Mouse (Mus musculus): ENCODE data around the gene Apoa2.
A peak's percentile ranks its signal among the peaks of the same experiment; 100 is the strongest.
"Not testable (repeated sequence)": the region's sequence is repeated elsewhere in the genome, so short reads cannot be mapped to it uniquely, and the experiment has no call there.

Apoa2 gene

DNA sequence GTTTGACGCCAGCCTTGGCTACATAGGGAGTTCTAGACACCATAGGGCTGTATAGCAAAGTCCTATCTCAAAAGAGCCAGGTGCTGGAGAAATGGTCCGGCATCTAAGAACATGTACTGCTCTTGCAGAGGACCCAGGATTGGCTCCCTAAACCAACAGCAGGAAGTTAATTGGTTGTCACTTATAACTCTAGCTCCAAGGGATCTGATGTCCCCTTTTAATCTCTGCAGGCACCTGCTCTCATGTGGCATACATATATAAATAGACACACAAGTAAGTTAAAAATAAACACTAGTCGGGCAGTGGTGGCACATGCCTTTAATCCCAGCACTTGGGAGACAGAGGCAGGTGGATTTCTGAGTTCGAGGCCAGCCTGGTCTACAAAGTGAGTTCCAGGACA, 10.9 kb downstream of the Apoa2 start:
- DNase-seq (ENCODE audit: low spot score) = no peak

- no peak for DNase-seq (ENCODE audit: low spot score)
These were observed 12.6 kb downstream of the Apoa2 start for GRCm38 (mm10) chr1:171237438-171237837.

DNA sequence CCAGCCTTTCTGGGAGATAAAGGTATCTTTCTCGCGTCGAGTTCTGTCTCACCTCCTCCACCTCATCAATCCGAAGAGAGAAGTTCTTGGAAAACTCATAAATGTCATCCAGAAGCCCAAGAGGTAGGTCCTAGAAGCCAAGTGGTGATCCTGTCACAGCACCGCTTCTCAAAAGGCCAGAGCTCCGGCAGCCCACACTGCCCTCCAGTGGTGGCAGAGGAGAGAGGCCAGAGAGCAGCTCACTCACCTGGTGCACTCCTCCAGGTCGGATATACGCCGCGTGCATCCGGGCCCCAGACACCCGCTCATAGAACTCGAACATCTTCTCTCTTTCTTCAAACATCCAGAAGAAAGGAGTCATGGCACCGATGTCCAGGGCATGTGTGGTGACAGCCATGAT, 13.6 kb downstream of the Apoa2 start:
- peak; percentile 63 for DNase-seq (ENCODE audit: low spot score)

GRCm38 (mm10) chr1:171239992-171240744, 15.3 kb downstream of the Apoa2 start:
- no peak for DNase-seq (ENCODE audit: low spot score)

DNA sequence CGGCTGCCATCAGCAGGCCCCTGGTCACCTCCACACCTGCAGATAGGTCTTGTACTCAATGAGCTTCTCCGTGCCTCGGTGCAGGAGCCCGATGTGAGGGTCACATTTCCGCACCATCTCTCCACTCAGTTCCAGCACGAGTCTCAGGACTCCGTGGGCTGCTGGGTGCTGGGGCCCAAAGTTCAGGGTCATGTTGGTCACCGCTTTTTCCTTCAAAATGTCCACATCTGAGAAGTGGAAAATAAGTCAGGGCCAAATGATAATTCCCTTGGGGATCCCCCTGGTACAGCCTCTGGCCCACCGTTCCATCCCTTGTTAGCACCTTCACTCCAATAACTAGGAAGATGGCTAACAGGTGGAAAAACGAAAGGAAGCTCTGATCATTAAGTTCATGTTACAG, 16.1 kb downstream of the Apoa2 start:
- DNase-seq (ENCODE audit: low spot score) = no peak

- not testable (repeated sequence) for DNase-seq (ENCODE audit: low spot score)
These were observed 17.1 kb downstream of the Apoa2 start for GRCm38 (mm10) chr1:171241952-171242351.

- no peak for DNase-seq (ENCODE audit: low spot score)
These were observed 20.5 kb downstream of the Apoa2 start for GRCm38 (mm10) chr1:171245353-171245752.

- DNase-seq (ENCODE audit: low spot score) = peak; percentile 96
These were observed 22.0 kb downstream of the Apoa2 start for GRCm38 (mm10) chr1:171246709-171247452.

DNA sequence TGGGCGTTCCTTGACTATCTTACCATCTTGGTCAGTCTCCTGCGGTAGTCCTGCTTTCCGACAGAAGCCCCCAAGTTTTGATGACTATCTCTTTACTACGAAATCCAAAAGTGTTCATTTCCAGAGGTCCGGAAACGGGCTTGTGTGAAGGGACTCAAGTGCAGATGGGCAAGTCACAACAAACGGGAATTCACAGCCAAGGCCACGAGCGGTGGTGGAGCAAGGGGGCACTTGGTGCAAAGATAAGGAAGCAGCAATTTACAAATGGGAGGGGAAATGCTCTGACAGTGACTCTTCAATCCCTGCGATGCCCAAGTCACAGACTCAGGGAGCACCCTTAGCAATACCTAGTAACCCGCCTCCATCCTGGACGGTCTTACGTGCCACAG, 22.6 kb downstream of the Apoa2 start:
- DNase-seq (ENCODE audit: low spot score) = no peak

DNA sequence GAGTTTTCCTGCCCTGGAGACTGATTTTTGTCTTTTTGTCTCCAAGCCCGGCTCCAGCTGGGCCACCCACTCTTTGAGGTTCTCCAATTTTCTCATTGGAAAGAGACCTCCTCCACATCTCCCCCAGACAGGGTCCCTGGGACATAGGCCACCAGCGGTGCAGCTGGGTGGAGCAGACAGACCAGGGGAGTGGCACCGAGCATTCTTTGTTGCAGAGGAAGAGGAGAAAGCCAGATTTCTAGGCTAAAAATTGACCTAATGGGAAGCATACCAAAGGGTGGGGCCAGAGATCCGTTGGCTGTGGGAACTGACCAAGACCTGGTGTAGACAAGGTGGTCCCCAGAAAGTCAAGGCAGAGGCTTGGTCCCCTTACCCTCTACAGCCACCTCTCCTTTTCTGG, 23.1 kb downstream of the Apoa2 start:
- no peak for DNase-seq (ENCODE audit: low spot score)

DNA sequence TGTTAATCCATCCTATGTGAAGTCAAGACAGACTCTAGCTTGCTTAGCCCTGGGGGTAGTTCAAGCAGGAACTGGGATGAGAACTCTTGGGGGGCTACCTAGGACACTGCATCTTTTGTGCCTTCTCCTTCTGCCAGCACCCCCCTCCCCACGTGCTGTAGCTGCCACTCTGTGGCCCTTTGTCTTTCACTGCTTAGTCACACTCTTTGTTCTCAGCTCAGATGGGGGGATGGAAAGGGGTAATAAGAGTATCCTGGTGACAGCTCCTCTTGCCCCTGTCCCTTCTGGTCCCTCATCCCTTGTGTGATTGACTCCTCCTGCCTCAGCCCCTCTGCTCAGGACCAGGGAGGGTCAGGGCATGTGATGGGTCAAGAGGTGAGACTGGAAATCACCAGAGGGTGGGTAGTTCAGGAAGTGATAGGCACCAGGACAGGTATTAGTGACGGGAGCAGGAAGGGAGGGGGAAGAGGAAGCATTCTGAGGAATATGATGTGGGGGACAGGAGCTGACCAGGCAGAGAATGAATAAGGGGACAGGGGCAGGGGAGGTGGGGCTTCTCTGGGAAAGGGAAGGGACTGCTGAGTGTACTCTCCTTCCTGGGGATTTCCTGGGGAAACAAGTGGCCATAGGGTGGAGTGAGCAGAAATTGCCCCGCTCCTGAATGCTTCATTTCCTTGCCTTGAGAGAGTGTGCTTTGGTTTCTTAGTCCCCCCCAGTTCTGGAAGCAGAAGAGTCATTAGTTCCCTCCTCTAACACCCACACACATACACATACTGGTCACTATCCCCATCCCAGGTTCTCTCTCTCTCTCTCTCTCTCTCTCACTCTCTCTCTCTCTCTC, 23.8 kb downstream of the Apoa2 start:
- no peak for DNase-seq (ENCODE audit: low spot score)

GRCm38 (mm10) chr1:171249913-171250600, 25.2 kb downstream of the Apoa2 start, which contains the start of gene Adamts4:
Adamts4 (plus strand) TSS chr1:171250421.
- no peak for DNase-seq (ENCODE audit: low spot score)

DNA sequence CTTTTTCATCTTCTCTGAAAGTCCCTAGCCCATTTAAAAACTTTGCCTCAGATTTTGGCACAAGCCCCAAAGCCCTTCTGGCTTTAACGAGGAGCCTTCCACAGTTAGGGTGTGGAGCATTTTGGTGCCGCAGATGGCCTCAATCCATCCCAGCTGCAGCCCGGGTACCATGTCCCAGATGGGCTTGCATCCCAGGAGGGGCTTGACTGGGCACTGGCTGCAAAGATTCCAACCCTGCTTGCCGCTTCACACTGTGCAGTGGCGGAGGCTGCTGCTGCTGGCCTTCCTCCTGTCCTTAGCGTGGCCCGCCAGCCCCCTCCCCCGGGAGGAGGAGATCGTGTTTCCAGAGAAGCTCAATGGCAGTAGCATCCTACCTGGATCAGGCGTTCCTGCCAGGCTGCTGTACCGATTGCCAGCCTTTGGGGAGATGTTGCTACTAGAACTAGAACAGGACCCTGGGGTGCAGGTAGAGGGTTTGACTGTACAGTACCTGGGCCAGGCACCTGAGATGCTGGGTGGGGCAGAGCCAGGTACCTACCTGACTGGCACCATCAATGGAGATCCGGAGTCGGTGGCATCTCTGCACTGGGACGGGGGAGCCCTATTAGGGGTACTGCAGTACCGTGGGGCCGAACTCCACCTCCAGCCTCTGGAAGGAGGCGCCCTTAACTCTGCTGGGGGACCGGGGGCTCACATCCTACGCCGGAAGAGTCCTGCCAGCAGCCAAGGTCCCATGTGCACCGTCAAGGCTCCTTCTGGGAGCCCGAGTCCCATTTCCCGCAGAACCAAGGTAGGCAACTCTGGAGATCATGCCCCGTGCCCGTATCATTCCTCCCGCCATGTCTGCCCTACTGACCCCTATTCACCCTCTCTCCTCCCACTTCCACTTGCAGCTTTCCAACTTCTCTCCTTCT, 26.1 kb downstream of the Apoa2 start, which contains the start of gene Ndufs2:
Ndufs2 (minus strand) TSS at position 709 of the 914 bp plus-strand sequence.
- no peak for DNase-seq (ENCODE audit: low spot score)

DNA sequence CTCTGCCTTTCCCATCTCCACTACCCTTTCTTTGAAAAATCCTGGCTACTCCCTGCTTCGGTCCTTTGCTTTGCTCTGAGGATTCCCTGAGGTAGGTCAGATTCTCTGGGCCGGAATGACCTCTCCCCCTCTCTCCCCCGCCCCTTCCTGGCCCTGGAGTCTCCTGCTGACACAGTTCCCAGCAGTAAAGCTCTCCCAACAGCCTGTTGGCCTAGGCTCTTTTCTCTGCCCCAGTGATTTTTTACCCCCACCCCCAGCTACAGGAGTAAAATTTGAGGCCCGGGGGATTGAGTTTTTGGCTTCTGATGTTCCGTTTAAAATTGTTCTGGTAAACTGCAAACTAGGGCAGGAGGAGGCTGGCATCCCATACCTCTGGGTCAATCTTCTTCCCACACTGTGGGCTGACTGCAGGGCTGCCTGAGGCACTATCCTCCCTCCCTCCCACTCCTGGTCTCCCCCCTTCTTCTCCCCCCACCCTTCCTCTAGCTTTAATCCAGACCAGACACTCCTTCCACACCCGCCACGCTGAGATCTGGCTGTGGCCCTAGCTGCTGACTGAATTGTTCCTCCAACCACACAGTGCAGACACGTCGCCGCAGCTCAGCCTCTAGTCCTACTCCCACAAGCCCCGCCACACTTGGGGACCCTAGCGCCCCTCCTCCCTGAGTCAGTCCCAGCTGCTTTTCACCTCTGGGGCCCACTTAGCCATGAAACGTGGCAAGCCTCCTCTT, 26.9 kb downstream of the Apoa2 start:
- peak; percentile 49 for DNase-seq (ENCODE audit: low spot score)

- DNase-seq (ENCODE audit: low spot score) = no peak
These were observed 27.6 kb downstream of the Apoa2 start for GRCm38 (mm10) chr1:171252415-171252814.

- DNase-seq (ENCODE audit: low spot score) = no peak
These were observed 31.4 kb downstream of the Apoa2 start for GRCm38 (mm10) chr1:171256095-171256818.

DNA sequence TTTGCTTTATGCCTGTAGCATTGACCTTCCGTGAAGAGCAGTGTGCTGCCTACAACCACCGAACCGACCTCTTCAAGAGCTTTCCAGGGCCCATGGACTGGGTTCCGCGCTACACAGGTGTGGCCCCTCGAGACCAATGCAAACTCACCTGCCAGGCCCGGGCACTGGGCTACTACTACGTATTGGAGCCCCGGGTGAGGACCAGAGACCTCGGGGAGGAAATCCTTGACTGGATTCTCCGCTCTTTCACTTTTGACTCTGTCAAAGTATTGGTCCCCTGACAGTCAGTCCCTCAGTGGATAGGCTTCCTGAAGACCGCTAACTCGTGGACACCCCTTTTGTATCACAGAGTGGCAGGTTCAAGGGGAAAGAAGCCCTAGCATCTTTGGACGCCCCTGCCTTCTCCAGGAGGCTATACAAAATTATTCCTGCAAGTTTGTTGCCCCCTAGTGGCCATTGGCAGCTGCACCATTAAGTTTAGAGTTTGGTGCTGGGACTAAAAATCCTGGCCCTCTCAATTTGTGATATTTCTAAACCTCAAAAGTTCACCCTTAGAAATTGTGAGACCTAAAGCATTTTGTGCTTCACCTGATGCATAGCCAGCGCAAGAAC, 32.2 kb downstream of the Apoa2 start:
- peak; percentile 44 for DNase-seq (ENCODE audit: low spot score)

- no peak for DNase-seq (ENCODE audit: low spot score)
These were observed 32.9 kb downstream of the Apoa2 start for GRCm38 (mm10) chr1:171257781-171258180.

DNA sequence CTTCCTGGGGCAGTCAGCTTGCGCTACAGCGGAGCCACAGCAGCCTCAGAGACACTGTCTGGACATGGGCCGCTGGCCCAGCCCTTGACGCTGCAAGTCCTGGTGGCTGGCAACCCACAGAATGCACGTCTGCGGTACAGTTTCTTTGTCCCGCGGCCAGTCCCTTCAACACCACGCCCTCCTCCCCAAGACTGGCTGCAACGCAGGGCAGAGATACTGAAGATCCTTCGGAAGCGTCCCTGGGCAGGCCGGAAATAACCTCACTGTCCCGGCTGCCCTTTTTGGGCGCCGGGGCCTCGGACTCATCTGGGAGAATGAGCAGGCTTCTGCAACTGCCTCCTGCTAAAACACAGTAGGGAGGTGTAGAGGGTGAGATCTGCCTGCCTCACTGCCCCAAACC, 34.1 kb downstream of the Apoa2 start:
- DNase-seq (ENCODE audit: low spot score) = no peak
